In genomic region chr4:144998808-144999571, GRCm38 (mm10) we compare ENCODE assay signal across 8 mouse cellular contexts.
DNase-seq lines count a peak whose midpoint lies in the region; ATAC-seq and TF ChIP-seq lines count a peak whose summit lies in the region.

No protein-coding gene starts in this region.

- H3K27me3 ChIP-seq in embryonic facial prominence, embryonic 12.5 days: no peaks in the 10 kb centered on the region
- no peaks in the 10 kb centered on the region for H3K27me3 ChIP-seq in intestine, embryonic 15.5 days (replicated peaks)
- no peaks in the 10 kb centered on the region for H3K27me3 ChIP-seq in neural tube, embryonic 14.5 days (ENCODE audit: control insufficient read depth, insufficient read depth, low read length)

- no peak for ATAC-seq in embryonic facial prominence, embryonic 12.5 days (ENCODE audit: insufficient number of reproducible peaks, insufficient read depth, low FRiP score, low TSS enrichment)
- peak; percentile 34 for ATAC-seq in intestine, embryonic 15.5 days
- ATAC-seq in neural tube, embryonic 14.5 days (ENCODE audit: low read depth): no peak
- no peak for ATAC-seq in monocyte, adult 5-6 weeks (replicated peaks; ENCODE audit: insufficient number of reproducible peaks, low FRiP score, low TSS enrichment, poor library complexity, severe bottlenecking)

- H3K4me2 ChIP-seq in embryonic facial prominence, embryonic 12.5 days (replicated peaks): peak overlapping the region; percentile 29; the same call in 1 of the 2 replicates
- H3K4me2 ChIP-seq in intestine, embryonic 15.5 days (replicated peaks): peak overlapping the region; percentile 25
- no peak overlapping the region for H3K4me2 ChIP-seq in neural tube, embryonic 14.5 days (ENCODE audit: low read depth, low read length)

- no peaks in the 10 kb centered on the region for H3K36me3 ChIP-seq in embryonic facial prominence, embryonic 12.5 days
- H3K36me3 ChIP-seq in intestine, embryonic 15.5 days: no peaks in the 10 kb centered on the region
- no peaks in the 10 kb centered on the region for H3K36me3 ChIP-seq in neural tube, embryonic 14.5 days (ENCODE audit: control insufficient read depth, insufficient read depth, low read length)

- DNase-seq in left cerebral cortex, adult 2 months (ENCODE audit: extremely low spot score in 1 of 2, low spot score in 2 of 2): no peak
- DNase-seq in left cerebral cortex, adult 8-10 months (ENCODE audit: low spot score in 2 of 2): no peak
- no peak for DNase-seq in gastrocnemius, postnatal 36 days
- DNase-seq in right cerebral cortex, postnatal 14 days: no peak

- intact Hi-C loops in left cerebral cortex, adult 2 months (cut with DNase I): no loop called here
- intact Hi-C loops in gastrocnemius, postnatal 36 days (cut with DNase I): no loop called here

- H3K4me1 ChIP-seq in embryonic facial prominence, embryonic 12.5 days: peaks cover 48% of the 10 kb centered on the region
- H3K4me1 ChIP-seq in intestine, embryonic 15.5 days (replicated peaks): peaks cover 41% of the 10 kb centered on the region
- H3K4me1 ChIP-seq in neural tube, embryonic 14.5 days (ENCODE audit: control insufficient read depth, insufficient read depth, low read length): peaks cover 13% of the 10 kb centered on the region

- H3K4me3 ChIP-seq in left cerebral cortex, adult 2 months: no peak overlapping the region
- no peak overlapping the region for H3K4me3 ChIP-seq in embryonic facial prominence, embryonic 12.5 days
- H3K4me3 ChIP-seq in intestine, embryonic 15.5 days (replicated peaks): no peak overlapping the region
- no peak overlapping the region for H3K4me3 ChIP-seq in neural tube, embryonic 14.5 days (ENCODE audit: low read depth, low read length)

- WGBS in embryonic facial prominence, embryonic 12.5 days: 53% methylated on average over 2 of the region's 2 CpGs
- 69% methylated on average over 2 of the region's 2 CpGs for WGBS in intestine, embryonic 15.5 days
- WGBS in neural tube, embryonic 14.5 days: 57% methylated on average over 2 of the region's 2 CpGs

- no peak for TF ChIP-seq CTCF in left cerebral cortex, adult 2 months (IDR thresholded peaks at IDR 0.05)

- no peaks in the 10 kb centered on the region for H3K9me3 ChIP-seq in embryonic facial prominence, embryonic 12.5 days
- no peaks in the 10 kb centered on the region for H3K9me3 ChIP-seq in intestine, embryonic 15.5 days
- no peaks in the 10 kb centered on the region for H3K9me3 ChIP-seq in neural tube, embryonic 14.5 days (ENCODE audit: control insufficient read depth, low read length)

- H3K9ac ChIP-seq in embryonic facial prominence, embryonic 12.5 days: no peak overlapping the region
- H3K9ac ChIP-seq in intestine, embryonic 15.5 days: no peak overlapping the region
- no peak overlapping the region for H3K9ac ChIP-seq in neural tube, embryonic 14.5 days (replicated peaks; ENCODE audit: low read depth, low read length)

- H3K27ac ChIP-seq in left cerebral cortex, adult 2 months: 0 out of 2 replicates have a peak overlapping the region, but pooled peaks have one; percentile 5
- peak overlapping the region; percentile 87 for H3K27ac ChIP-seq in embryonic facial prominence, embryonic 12.5 days
- H3K27ac ChIP-seq in intestine, embryonic 15.5 days: peak overlapping the region; percentile 90
- peak overlapping the region; percentile 36; the same call in 1 of the 2 replicates for H3K27ac ChIP-seq in neural tube, embryonic 14.5 days (ENCODE audit: low read depth, low read length)

Comparison
In these comparisons a context has a peak if more than half of its experiments do, and no peak if none do; other contexts are left out.
1. H3K27ac ChIP-seq: peak in every context shown above with its lines; median percentile 90 in intestine, embryonic 15.5 days; 87 in embryonic facial prominence, embryonic 12.5 days; 36 in neural tube, embryonic 14.5 days; 5 in left cerebral cortex, adult 2 months.